Mouse (Mus musculus) liver, embryonic 14.5 days (tissue): ENCODE results near the gene Eif5. TPM values are rescaled to one million over a fixed set of nuclear protein-coding genes. Genes with fewer than 3 reads are reported as not detected.

Experiments
- ATAC-seq: fragments of 200-750 bp; cut with Nextera tagmentation; 2 replicates; pipeline ENCODE4 v1.8.0; 2017; ENCODE audit warnings: moderate number of reproducible peaks, mild to moderate bottlenecking, moderate library complexity; ENCODE audit not compliant: insufficient read depth
- DNase-seq, 3 experiments: peaks; one replicate each; pipeline ENCODE4 v3.0.0-alpha.2; 2012 to 2013; ENCODE audit warnings: low read depth in 3 of 3, low spot score in 3 of 3
- H3K27ac ChIP-seq: fragments of 300-500 bp; sonication (generic); 2 replicates; pipeline ENCODE4 v1.5.1; 2014; ENCODE audit warnings: moderate library complexity, mild to moderate bottlenecking, control low read depth, inconsistent platforms
- H3K27me3 ChIP-seq: fragments of 300-500 bp; sonication (generic); 2 replicates; pipeline ENCODE4 v1.6.1; 2014; ENCODE audit warnings: mild to moderate bottlenecking, low read length, moderate library complexity; ENCODE audit not compliant: control insufficient read depth, insufficient read depth
- H3K36me3 ChIP-seq: fragments of 300-500 bp; sonication (generic); replicated peaks from 2 replicates; pipeline ENCODE4 v1.6.1; 2014; ENCODE audit warnings: low read depth; ENCODE audit not compliant: control insufficient read depth, insufficient read depth
- H3K4me1 ChIP-seq, 2 experiments: fragments of 200-500 bp in 1 of 2; fragments of 300-500 bp in 1 of 2; sonication (generic) in 1 of 2; replicated peaks; 2 replicates each; pipeline ENCODE4 v1.6.1; 2012 to 2014; ENCODE audit warnings: antibody characterized with exemption in 1 of 2, inconsistent platforms in 1 of 2, low read length in 1 of 2; ENCODE audit not compliant: control insufficient read depth in 2 of 2, insufficient read depth in 2 of 2
- H3K4me2 ChIP-seq: fragments of 300-500 bp; sonication (generic); 2 replicates; pipeline ENCODE4 v1.6.1; 2014; ENCODE audit warnings: low read depth, mild to moderate bottlenecking, control low read depth, moderate library complexity
- H3K4me3 ChIP-seq, 2 experiments: fragments of 200-500 bp in 1 of 2; fragments of 300-500 bp in 1 of 2; sonication (generic) in 1 of 2; 2 replicates each; pipeline ENCODE4 v1.5.1; 2012 to 2014; ENCODE audit warnings: low read depth in 2 of 2, low read length in 2 of 2, mild to moderate bottlenecking in 2 of 2, control low read depth in 1 of 2, inconsistent platforms in 1 of 2, moderate library complexity in 1 of 2; ENCODE audit not compliant: insufficient read depth in 1 of 2
- H3K9ac ChIP-seq: fragments of 300-500 bp; sonication (generic); replicated peaks from 2 replicates; pipeline ENCODE4 v1.6.1; 2014; ENCODE audit warnings: mild to moderate bottlenecking, control low read depth, moderate library complexity
- H3K9me3 ChIP-seq: fragments of 300-500 bp; sonication (generic); 2 replicates; pipeline ENCODE4 v1.6.1; 2016; ENCODE audit warnings: low read length, mixed read lengths; ENCODE audit not compliant: control insufficient read depth
- CTCF ChIP-seq: IDR thresholded peaks from 2 replicates; pipeline ENCODE4 v1.5.1; 2016; ENCODE audit warnings: antibody characterized with exemption, low read depth, control low read depth
- EP300 ChIP-seq: IDR thresholded peaks from 2 replicates; pipeline ENCODE4 v1.6.1; 2016; ENCODE audit warnings: antibody characterized with exemption, low read depth
- WGBS: fragments of 180-500 bp; shearing (Covaris S2); extraction: QIAGEN DNeasy Blood & Tissue Kit; methylation state at CpG from one replicate; pipeline ENCODE4 v1.1.7; 2014; ENCODE audit not compliant: insufficient replicate concordance; 5-methylcytosine and 5-hydroxymethylcytosine counted together
- polyA plus RNA-seq, 2 experiments: library from polyadenylated mRNA; depleted of rRNA in 1 of 2; stranded (reverse) in 1 of 2; unstranded in 1 of 2; fragments of >200 nt; fragmentation: Nextera tagmentation in 1 of 2; extraction: Ambion mirVana in 1 of 2; gene quantifications; 2 replicates each; pipeline versions ENCODE4 v1.2.1 to v1.2.3; 2012 to 2014

Eif5 gene
- polyA plus RNA-seq, 2 experiments = 112 to 411 TPM

GRCm38 (mm10) chr12:111537341-111537740, 475 bp upstream of the Eif5 start:
- Histone ChIP-seq H3K4me2 (peak overlapping the region; percentile 62), H3K4me1 (peaks cover 32 to 42% of the 10 kb centered on the region in 2 experiments), H3K36me3 (peaks cover 36% of the 10 kb centered on the region), H3K27me3 (peaks cover 7% of the 10 kb centered on the region), H3K4me3 (peak overlapping the region; percentile 72 to 99), H3K9ac (peak overlapping the region; percentile 97), H3K9me3 (no peaks in the 10 kb centered on the region), H3K27ac (peak overlapping the region; percentile 90)
- DNase-seq = no peak
- under 1% methylated on average over 22 of the region's 22 CpGs for WGBS
- peak; percentile 38; the same call in 1 of the 2 replicates for ATAC-seq
- TF ChIP-seq CTCF = no peak
- TF ChIP-seq EP300 = no peak

- Histone ChIP-seq H3K9me3 (no peaks in the 10 kb centered on the region), H3K36me3 (peaks cover 47% of the 10 kb centered on the region), H3K27ac (peak overlapping the region; percentile 89), H3K27me3 (peaks cover 3% of the 10 kb centered on the region), H3K4me1 (peaks cover 32 to 42% of the 10 kb centered on the region in 2 experiments), H3K9ac (peak overlapping the region; percentile 92), H3K4me2 (peak overlapping the region; percentile 86), H3K4me3 (peak overlapping the region; percentile 99)
- TF ChIP-seq CTCF = no peak
- TF ChIP-seq EP300 = no peak
- peak; percentile 64 to 73 (median 72) for DNase-seq
- under 1% methylated on average over 108 of the region's 111 CpGs for WGBS
- peak; percentile 61 for ATAC-seq
Observed at GRCm38 (mm10) chr12:111538292-111539040, 650 bp downstream of the Eif5 start.

GRCm38 (mm10) chr12:111539041-111539345, 1.2 kb downstream of the Eif5 start:
- peaks cover 52% of the 10 kb centered on the region for H3K36me3 ChIP-seq
- no peak for DNase-seq
- H3K4me1 ChIP-seq = peaks cover 32 to 42% of the 10 kb centered on the region in 2 experiments
- H3K27ac ChIP-seq = peak overlapping the region; percentile 89
- no peaks in the 10 kb centered on the region for H3K9me3 ChIP-seq
- TF ChIP-seq CTCF (no peak), EP300 (no peak)
- WGBS = 1% methylated on average over 18 of the region's 18 CpGs
- ATAC-seq = no peak
- H3K27me3 ChIP-seq = no peaks in the 10 kb centered on the region; the same call in none of the 2 replicates
- H3K4me3 ChIP-seq = peak overlapping the region; percentile 99
- H3K4me2 ChIP-seq = peak overlapping the region; percentile 86
- peak overlapping the region; percentile 92 for H3K9ac ChIP-seq

- DNase-seq (no peak), ATAC-seq (no peak)
- 94% methylated on average over 3 of the region's 3 CpGs for WGBS
- H3K4me3 ChIP-seq = no peak overlapping the region
- H3K9ac ChIP-seq = no peak overlapping the region
- H3K4me2 ChIP-seq = no peak overlapping the region
- H3K27ac ChIP-seq = peak overlapping the region; percentile 18; the same call in 1 of the 2 replicates
- TF ChIP-seq EP300 = no peak
- TF ChIP-seq CTCF = no peak
- no peaks in the 10 kb centered on the region for H3K27me3 ChIP-seq
- no peaks in the 10 kb centered on the region for H3K9me3 ChIP-seq
- H3K4me1 ChIP-seq = no peaks in the 10 kb centered on the region
- H3K36me3 ChIP-seq = peaks cover 58% of the 10 kb centered on the region
Observed at GRCm38 (mm10) chr12:111547070-111547469, 9.3 kb downstream of the Eif5 start.

GRCm38 (mm10) chr12:111548555-111549289, 10.9 kb downstream of the Eif5 start:
- H3K27ac ChIP-seq = no peak overlapping the region
- H3K27me3 ChIP-seq = no peaks in the 10 kb centered on the region
- H3K4me3 ChIP-seq = no peak overlapping the region
- H3K4me1 ChIP-seq = no peaks in the 10 kb centered on the region
- TF ChIP-seq CTCF = no peak; the same call in 1 of the 2 replicates
- no peak for TF ChIP-seq EP300
- H3K36me3 ChIP-seq = peaks cover 42% of the 10 kb centered on the region
- ATAC-seq = peak; percentile 19
- WGBS = 56% methylated on average over 2 of the region's 2 CpGs
- H3K9ac ChIP-seq = no peak overlapping the region
- no peak overlapping the region for H3K4me2 ChIP-seq
- no peak for DNase-seq
- H3K9me3 ChIP-seq = no peaks in the 10 kb centered on the region
